8 mouse cellular contexts compared by ENCODE assay signal in the genomic region with DNA sequence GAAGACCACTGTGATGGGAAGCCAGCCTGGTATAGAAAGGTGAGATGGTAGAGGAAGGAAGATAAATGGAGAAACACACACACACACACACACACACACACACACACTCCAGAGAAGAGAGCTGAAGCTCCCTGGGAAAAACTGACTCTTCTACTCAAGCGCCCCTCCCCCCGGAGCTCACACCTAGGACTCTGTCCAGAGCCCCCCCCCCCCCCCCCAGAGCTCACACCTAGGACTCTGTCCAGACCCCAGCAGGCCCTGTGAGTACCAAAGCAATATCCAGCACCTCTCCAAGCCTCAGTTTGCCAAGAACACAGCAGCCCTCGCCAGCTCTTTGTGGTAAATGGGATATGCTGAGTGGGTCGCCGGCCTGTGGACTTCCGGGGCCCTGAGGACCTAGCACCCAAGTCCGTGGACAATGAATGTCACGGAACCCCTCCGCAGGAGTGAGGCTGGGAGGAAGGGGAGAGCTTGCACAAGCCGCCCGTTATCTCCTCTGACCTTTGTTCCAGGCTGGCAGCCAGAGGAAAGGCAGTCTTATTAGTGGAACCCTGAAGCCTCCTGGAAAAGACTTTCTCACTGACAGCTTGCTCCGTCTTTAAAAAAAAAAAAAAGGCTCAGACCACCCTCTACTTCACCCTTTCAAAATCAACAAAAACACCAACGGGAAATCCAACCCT. TPM values are rescaled to one million over a fixed set of nuclear protein-coding genes. Genes with fewer than 3 reads are reported as not detected.
DNase-seq lines count a peak whose midpoint lies in the region; ATAC-seq and TF ChIP-seq lines count a peak whose summit lies in the region.

No protein-coding gene starts in this region.

- peak overlapping the region; percentile 97 for H3K4me2 ChIP-seq in forebrain, embryonic 14.5 days (ENCODE audit: low read length)
- H3K4me2 ChIP-seq in hindbrain, embryonic 16.5 days (ENCODE audit: low read length) = peak overlapping the region; percentile 28
- peak overlapping the region; percentile 71 for H3K4me2 ChIP-seq in midbrain, embryonic 15.5 days

- no peak overlapping the region for H3K4me3 ChIP-seq in heart, adult 2 months
- no peak overlapping the region for H3K4me3 ChIP-seq in forebrain, embryonic 14.5 days (ENCODE audit: low read depth, low read length)
- H3K4me3 ChIP-seq in hindbrain, embryonic 16.5 days (ENCODE audit: low read length) = no peak overlapping the region
- H3K4me3 ChIP-seq in midbrain, embryonic 15.5 days = no peak overlapping the region
- no peak overlapping the region for H3K4me3 ChIP-seq in layer of hippocampus, adult 2 months

- ATAC-seq in forebrain, embryonic 14.5 days = no peak
- no peak for ATAC-seq in hindbrain, embryonic 16.5 days
- no peak for ATAC-seq in midbrain, embryonic 15.5 days (replicated peaks)

- no peak overlapping the region for H3K9ac ChIP-seq in heart, adult 2 months (ENCODE audit: low read depth, low read length)
- peak overlapping the region; percentile 51; the same call in 1 of the 2 replicates for H3K9ac ChIP-seq in forebrain, embryonic 14.5 days (ENCODE audit: low read length)
- peak overlapping the region; percentile 33; the same call in 1 of the 2 replicates for H3K9ac ChIP-seq in hindbrain, embryonic 16.5 days (ENCODE audit: low read depth, low read length)
- no peak overlapping the region for H3K9ac ChIP-seq in midbrain, embryonic 15.5 days

- no peaks in the 10 kb centered on the region for H3K9me3 ChIP-seq in forebrain, embryonic 14.5 days (replicated peaks; ENCODE audit: control insufficient read depth, low read length)
- H3K9me3 ChIP-seq in hindbrain, embryonic 16.5 days (ENCODE audit: control insufficient read depth, low read length) = no peaks in the 10 kb centered on the region
- no peaks in the 10 kb centered on the region for H3K9me3 ChIP-seq in midbrain, embryonic 15.5 days

- DNase-seq in heart, adult 2 months = peak; percentile 55 to 68
- no peak for DNase-seq in heart, adult 11 months
- DNase-seq in forebrain, embryonic 14.5 days (ENCODE audit: low spot score) = no peak
- DNase-seq in layer of hippocampus, adult 2 months (ENCODE audit: low spot score in 2 of 2) = no peak
- DNase-seq in left cerebral cortex, postnatal 4 days = no peak
- DNase-seq in spleen, adult 18-20 months = no peak

- no peaks in the 10 kb centered on the region for H3K27me3 ChIP-seq in heart, adult 2 months (ENCODE audit: control insufficient read depth, insufficient read depth, low read length)
- no peaks in the 10 kb centered on the region for H3K27me3 ChIP-seq in forebrain, embryonic 14.5 days (replicated peaks; ENCODE audit: control insufficient read depth, insufficient read depth, low read length)
- H3K27me3 ChIP-seq in hindbrain, embryonic 16.5 days (replicated peaks; ENCODE audit: control insufficient read depth, insufficient read depth, low read length) = no peaks in the 10 kb centered on the region
- H3K27me3 ChIP-seq in midbrain, embryonic 15.5 days (replicated peaks) = no peaks in the 10 kb centered on the region

- TF ChIP-seq EP300 in heart, adult 2 months (IDR thresholded peaks at IDR 0.05; ENCODE audit: insufficient read depth, low read depth, low read length) = no peak

- H3K36me3 ChIP-seq in heart, adult 2 months (ENCODE audit: control insufficient read depth, insufficient read depth, low read length) = peaks cover 2% of the 10 kb centered on the region
- no peaks in the 10 kb centered on the region for H3K36me3 ChIP-seq in forebrain, embryonic 14.5 days (ENCODE audit: control insufficient read depth, insufficient read depth, low read length)
- H3K36me3 ChIP-seq in hindbrain, embryonic 16.5 days (ENCODE audit: control insufficient read depth, insufficient read depth, low read length) = no peaks in the 10 kb centered on the region
- no peaks in the 10 kb centered on the region for H3K36me3 ChIP-seq in midbrain, embryonic 15.5 days (replicated peaks)

- TF ChIP-seq POLR2A in heart, adult 2 months (IDR thresholded peaks at IDR 0.05; ENCODE audit: insufficient read depth, low read depth, low read length) = no peak

- H3K27ac ChIP-seq in heart, adult 2 months = peak overlapping the region; percentile 65
- H3K27ac ChIP-seq in forebrain, embryonic 14.5 days (ENCODE audit: low read depth, low read length) = no peak overlapping the region
- no peak overlapping the region for H3K27ac ChIP-seq in hindbrain, embryonic 16.5 days (ENCODE audit: low read depth, low read length)
- H3K27ac ChIP-seq in midbrain, embryonic 15.5 days = no peak overlapping the region
- no peak overlapping the region for H3K27ac ChIP-seq in layer of hippocampus, adult 2 months

- TF ChIP-seq CTCF in heart, adult 2 months (IDR thresholded peaks at IDR 0.05) = no peak
- TF ChIP-seq CTCF in layer of hippocampus, adult 2 months (conservative IDR thresholded peaks at IDR 0.05) = no peak

- intact Hi-C loops in heart, adult 2 months (cut with DNase I) = no loop called here
- intact Hi-C loops in left cerebral cortex, postnatal 4 days (cut with DNase I) = loop anchor here (5.0 kb wide), 1 partner anchor 63 kb away; no protein-coding TSS in a partner anchor

- H3K79me2 ChIP-seq in heart, adult 2 months (replicated peaks; ENCODE audit: control insufficient read depth, insufficient read depth, low read length) = no peaks in the 10 kb centered on the region

- peaks cover 40% of the 10 kb centered on the region for H3K4me1 ChIP-seq in heart, adult 2 months (ENCODE audit: control insufficient read depth, insufficient read depth, low read length)
- H3K4me1 ChIP-seq in forebrain, embryonic 14.5 days (ENCODE audit: control insufficient read depth, insufficient read depth, low read length) = peaks cover 57% of the 10 kb centered on the region
- peaks cover 68% of the 10 kb centered on the region for H3K4me1 ChIP-seq in hindbrain, embryonic 16.5 days (ENCODE audit: control insufficient read depth, insufficient read depth, low read depth, low read length)
- peaks cover 82% of the 10 kb centered on the region for H3K4me1 ChIP-seq in midbrain, embryonic 15.5 days

- 27% methylated on average over 13 of the region's 13 CpGs for WGBS in heart, adult 2 months
- WGBS in forebrain, embryonic 14.5 days = 50% methylated on average over 12 of the region's 13 CpGs
- 47% methylated on average over 13 of the region's 13 CpGs for WGBS in hindbrain, embryonic 16.5 days
- WGBS in midbrain, embryonic 15.5 days = 46% methylated on average over 12 of the region's 13 CpGs

RNA-seq across cellular contexts. Expression of a gene that starts 4.8 kb away (rescaled TPM):
- total RNA-seq in heart, adult 2 months (2021) = 10 to 100 TPM; 39.2 to 43.9 TPM
- polyA plus RNA-seq in heart, adult 2 months (2012; rRNA removed) = 27.1 and 29.3 TPM in 2 replicates
- 13.6 and 14.5 TPM in 2 replicates for polyA plus RNA-seq in forebrain, embryonic 14.5 days (2014; fragmentation: Nextera tagmentation; extraction: Ambion mirVana)
- 7.5 and 10.2 TPM in 2 replicates for polyA plus RNA-seq in hindbrain, embryonic 16.5 days (2015; fragmentation: Nextera tagmentation; extraction: Ambion mirVana)
- polyA plus RNA-seq in midbrain, embryonic 15.5 days (2015; fragmentation: Nextera tagmentation; extraction: Ambion mirVana) = 15.3 and 15.8 TPM in 2 replicates
- total RNA-seq in layer of hippocampus, adult 2 months (2021) = 10 to 100 TPM; 68.4 to 68.5 TPM
- 10 to 100 TPM; 60.2 to 64.1 TPM for total RNA-seq in left cerebral cortex, postnatal 4 days (2021)

RNA-seq across cellular contexts. Expression of a gene that starts 35.7 kb away (rescaled TPM):
- total RNA-seq in heart, adult 2 months (2021) = 1 to 10 TPM; 1.2 to 1.5 TPM
- 1.6 and 1.8 TPM in 2 replicates for polyA plus RNA-seq in heart, adult 2 months (2012; rRNA removed)
- polyA plus RNA-seq in forebrain, embryonic 14.5 days (2014; fragmentation: Nextera tagmentation; extraction: Ambion mirVana) = 1.0 and 1.4 TPM in 2 replicates
- polyA plus RNA-seq in hindbrain, embryonic 16.5 days (2015; fragmentation: Nextera tagmentation; extraction: Ambion mirVana) = 2.6 and 2.9 TPM in 2 replicates
- polyA plus RNA-seq in midbrain, embryonic 15.5 days (2015; fragmentation: Nextera tagmentation; extraction: Ambion mirVana) = 2.7 and 2.8 TPM in 2 replicates
- total RNA-seq in layer of hippocampus, adult 2 months (2021) = 1 to 10 TPM; 5.1 to 6.4 TPM
- 1 to 10 TPM; 6.3 to 6.6 TPM for total RNA-seq in left cerebral cortex, postnatal 4 days (2021)

Comparison
In these comparisons a context has a peak if more than half of its experiments do, and no peak if none do; other contexts are left out.
1. DNase-seq: peak in heart, adult 2 months (2 of 2); none in heart, adult 11 months (single experiment), forebrain, embryonic 14.5 days (single experiment), layer of hippocampus, adult 2 months (0 of 2), left cerebral cortex, postnatal 4 days (single experiment) and spleen, adult 18-20 months (0 of 2).
2. H3K9ac ChIP-seq: peak in forebrain, embryonic 14.5 days (single experiment) and hindbrain, embryonic 16.5 days (single experiment); none in heart, adult 2 months (single experiment) and midbrain, embryonic 15.5 days (single experiment).
3. H3K4me2 ChIP-seq: peak in every context shown above with its lines; median percentile 97 in forebrain, embryonic 14.5 days; 71 in midbrain, embryonic 15.5 days; 28 in hindbrain, embryonic 16.5 days.